Mouse (Mus musculus): ENCODE results near the gene Rassf8. TPM values are rescaled to one million over a fixed set of nuclear protein-coding genes. Genes with fewer than 3 reads are reported as not detected.

The Rassf8 gene
- total RNA-seq, 2 experiments from 2014 or later, result 55.0 to 55.6 TPM

DNA sequence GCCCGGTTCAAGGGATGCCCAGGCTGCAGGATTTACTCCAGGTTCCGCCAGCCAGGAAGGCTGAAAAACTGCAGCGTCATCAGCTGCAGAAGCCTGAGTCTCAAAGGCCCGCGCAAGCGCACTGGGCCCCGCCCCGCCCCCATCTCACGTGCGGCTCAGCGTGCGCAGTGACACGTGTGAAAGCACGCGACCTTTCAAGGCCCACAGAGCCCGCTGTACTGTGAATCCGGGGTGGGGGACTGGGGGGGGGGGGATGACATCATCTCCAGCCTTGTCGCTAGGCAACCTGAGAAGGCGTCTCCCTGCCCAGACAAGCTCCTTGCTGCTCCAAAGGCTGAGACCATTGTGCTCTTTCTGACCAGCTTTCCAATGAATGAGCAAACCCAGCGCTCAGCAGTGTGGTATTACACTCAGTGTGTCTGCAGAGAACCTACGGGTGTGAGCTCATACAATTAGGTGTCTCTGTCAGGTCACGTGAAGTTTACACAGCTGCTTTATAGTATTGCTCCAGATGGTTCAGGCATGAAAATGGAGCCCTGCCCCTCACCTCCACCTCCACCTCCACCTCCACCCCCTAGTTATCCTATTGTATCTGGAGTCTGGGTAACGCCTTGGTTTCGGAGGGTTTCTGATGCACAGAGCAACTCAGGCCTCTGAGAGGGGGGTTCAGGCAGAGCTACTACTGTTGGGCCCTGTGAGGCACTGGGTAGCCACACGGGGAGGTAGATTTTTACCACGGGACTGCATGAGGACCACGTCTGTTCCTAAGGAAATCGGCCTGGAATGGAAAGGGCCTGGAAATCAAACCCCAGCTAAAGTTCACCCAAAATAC lies 109.4 kb downstream of the Rassf8 start:
- peak; percentile 94 to 95 for DNase-seq (ENCODE audit: low spot score in 2 of 2)

DNA sequence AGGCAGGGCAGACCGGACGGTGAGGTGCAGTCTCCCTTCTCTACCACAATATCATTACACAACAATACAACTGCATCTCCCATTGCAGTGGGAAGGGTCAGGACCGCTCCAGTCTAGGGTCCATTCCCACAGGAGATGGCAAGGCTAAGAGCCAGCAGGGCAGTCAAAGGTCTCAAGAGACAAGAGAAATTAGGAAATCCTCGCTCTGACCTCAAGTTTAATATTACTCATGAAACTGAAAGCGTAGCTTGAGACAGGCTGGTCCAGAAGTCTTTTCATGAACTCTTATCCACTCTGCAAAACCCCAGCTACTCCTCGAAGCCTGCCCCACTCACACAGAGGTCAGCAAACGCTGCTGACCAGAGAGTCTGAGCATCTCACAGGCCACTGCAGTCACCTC lies 110.9 kb downstream of the Rassf8 start:
- DNase-seq (ENCODE audit: low spot score in 2 of 2), result no peak

DNA sequence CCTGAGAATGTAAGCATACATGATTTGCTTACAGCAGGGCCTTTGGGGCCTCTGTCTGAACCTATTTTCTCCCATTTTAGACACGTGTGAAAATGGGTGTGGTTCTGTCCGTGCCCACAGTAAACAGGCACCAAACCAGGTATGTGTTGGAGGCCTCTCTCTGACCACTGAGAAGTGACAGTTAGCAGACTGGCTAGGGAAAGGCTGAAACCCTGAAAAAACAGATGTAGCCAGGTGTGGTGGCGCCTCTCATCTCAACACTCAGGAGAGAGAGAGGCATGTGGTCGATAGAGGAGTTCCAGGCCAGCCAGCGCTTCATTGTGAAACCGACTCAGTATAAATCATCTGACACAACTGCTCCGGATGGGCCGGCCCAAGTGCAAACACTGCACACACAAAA lies 111.9 kb downstream of the Rassf8 start:
- no peak for DNase-seq (ENCODE audit: low spot score in 2 of 2)

DNA sequence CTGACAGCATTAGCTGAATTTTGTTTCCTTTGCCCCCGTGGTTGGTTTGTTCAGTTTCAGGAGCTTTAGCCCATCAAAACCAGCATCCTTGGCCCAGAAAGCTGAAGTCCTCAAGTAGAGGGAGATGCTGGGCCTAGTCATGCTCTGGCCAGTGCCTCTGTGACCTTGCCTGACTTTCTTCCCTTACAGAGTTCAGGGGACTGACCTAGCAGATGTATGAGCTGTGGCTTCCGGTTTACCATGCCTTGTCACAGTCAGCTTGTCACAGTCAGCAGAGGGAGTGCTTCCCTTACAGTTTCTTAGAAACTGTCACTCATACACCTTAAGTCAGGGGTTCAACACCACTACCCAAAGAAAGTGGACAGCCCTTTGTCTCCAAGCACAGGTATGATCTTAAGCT lies 113.8 kb downstream of the Rassf8 start:
- no peak for DNase-seq (ENCODE audit: low spot score in 2 of 2)

- DNase-seq (ENCODE audit: low spot score in 2 of 2), result no peak
Measured at GRCm38 (mm10) chr6:145861462-145862227, 115.1 kb downstream of the Rassf8 start.

DNA sequence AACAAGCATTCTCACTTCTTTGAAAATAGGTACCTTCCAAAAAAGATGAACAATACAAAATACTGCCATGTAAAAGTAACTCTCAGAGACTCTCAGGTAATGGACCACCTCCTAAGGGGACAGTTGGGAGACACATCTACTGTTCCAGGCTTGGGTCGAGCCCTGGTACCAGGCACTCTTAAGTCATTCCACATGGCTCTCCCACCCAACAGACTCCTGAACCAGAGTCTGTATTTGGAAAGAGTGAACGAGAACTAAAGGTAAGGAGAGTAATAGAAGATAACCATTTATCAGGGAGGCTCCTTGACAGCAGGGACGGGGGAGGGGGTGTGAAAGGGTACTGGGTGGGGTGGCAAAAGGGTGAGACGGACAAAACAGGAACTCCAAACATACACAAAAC lies 115.8 kb downstream of the Rassf8 start:
- no peak for DNase-seq (ENCODE audit: low spot score in 2 of 2)

DNA sequence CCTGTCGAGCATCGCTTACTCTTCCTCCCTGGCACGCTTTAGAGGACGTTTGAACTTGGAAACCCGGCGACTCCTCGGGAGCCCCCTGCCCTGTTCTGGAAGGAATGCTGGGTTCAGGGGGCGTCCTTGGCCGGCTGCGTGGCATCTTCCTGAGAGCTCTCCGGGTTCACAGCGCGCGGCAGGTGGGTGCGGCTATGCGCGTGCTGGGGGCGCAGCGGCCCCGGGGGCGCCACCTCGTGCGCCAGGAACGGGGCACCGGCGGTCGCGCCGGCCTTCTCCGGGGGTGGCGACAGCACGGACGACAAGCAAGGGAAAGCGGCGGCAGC lies 116.2 kb downstream of the Rassf8 start:
- DNase-seq (ENCODE audit: low spot score in 2 of 2), result no peak

GRCm38 (mm10) chr6:145863065-145863971 lies 116.8 kb downstream of the Rassf8 start:
- peak; percentile 38 to 71 for DNase-seq (ENCODE audit: low spot score in 2 of 2)

GRCm38 (mm10) chr6:145864171-145864570 lies 117.6 kb downstream of the Rassf8 start:
- no peak for DNase-seq (ENCODE audit: low spot score in 2 of 2)

DNA sequence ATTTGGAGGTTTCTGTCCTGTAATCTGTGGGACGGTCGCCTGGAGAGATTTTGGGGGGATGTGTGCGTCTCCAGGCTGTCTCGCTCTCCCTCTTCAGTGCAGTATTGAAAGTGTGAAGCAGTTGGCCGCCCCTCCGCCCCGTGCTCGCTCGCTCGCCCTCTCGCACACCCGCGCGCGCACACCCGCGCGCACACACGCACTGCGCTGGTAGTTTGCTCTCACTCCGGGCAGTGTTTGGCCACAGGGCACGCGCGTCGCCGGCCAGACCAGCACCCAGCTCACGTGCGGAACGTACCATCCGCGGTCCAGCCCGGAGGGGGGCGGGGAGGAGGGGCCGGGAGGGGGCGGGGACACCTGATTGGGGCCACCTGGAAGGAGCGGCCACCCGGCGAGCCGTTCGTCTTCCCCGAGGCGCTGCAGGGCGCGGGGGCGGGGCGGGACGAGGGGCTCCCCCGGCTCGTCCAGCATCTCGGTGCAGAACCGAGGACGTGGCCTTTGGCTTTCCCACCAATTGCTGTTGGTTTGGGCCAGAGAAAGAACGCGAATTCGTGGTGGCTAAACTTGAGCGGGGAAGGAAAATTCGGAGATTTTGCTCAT lies 118.8 kb downstream of the Rassf8 start, which contains the start of gene Bhlhe41:
Gene Bhlhe41, minus strand, starts transcription at position 270 of the 597 bp plus-strand sequence.
- peak; percentile 58 to 78 for DNase-seq (ENCODE audit: low spot score in 2 of 2)

DNA sequence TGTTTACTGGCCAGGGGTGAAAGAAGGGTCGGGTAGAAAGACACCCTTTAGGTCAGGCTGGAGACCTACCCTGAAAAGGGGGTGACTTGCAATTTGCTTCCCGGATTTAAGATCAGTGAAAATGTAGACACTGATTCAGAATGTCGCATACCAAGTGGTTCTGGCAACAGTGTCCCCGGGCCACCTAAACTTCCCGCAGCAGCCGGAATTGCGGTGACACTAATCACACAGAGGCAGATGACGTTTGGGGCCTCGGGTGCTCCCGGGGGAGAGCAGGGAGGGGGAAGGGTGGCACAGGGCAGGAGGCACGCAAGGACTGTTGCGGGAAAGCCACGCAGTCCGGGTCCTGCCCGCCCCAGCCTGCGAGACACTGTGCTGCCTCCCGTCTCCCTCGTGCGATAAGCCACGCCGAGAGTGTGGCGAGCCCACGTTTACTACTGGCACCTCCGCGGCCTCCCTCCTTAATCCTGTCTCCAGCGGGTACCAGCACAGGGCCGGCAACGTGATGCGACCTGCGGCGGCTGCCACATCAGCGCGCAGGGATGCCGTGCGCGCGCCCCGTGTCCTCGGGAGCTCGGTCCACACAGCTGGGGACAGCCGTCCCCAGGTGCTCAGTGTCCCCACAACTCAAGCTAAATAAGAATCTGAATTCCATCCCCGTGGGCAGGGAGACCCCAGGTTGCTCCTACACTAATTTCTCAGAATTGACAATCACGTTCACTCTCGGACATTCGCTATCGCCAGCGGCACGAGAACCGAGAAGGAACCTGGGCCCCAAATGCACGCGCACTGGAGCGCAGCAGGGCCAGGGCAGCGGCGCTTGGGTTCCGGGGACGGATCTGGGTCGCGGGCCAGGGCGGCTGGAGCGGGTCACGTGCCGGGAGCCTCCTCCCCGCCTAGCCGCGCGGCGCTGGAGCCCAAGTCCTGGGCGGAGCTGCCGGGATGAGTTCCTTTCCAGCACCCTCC lies 119.6 kb downstream of the Rassf8 start:
- peak; percentile 92 to 93 for DNase-seq (ENCODE audit: low spot score in 2 of 2)

- DNase-seq (ENCODE audit: low spot score in 2 of 2), result no peak
Measured at GRCm38 (mm10) chr6:145867111-145867510, 120.6 kb downstream of the Rassf8 start.

Other genes with a start within 250 kb of the Rassf8 start
- gene Lmntd1, start 132.4 kb upstream of the Rassf8 start, total RNA-seq (2021), result under 1 TPM; 0.56 to 0.57 TPM
- gene Tuba3b, start 131.0 kb upstream of the Rassf8 start, total RNA-seq (2021), result not detected
- 10 to 100 TPM in 1 of 2 experiments, 1 to 10 TPM in 1; 9.8 to 15.6 TPM for gene Bhlhe41, start 118.8 kb downstream of the Rassf8 start, total RNA-seq (2021)
- 100 to 1,000 TPM in 1 of 2 experiments, 10 to 100 TPM in 1; 97.9 to 113 TPM for gene Sspn, start 184.9 kb downstream of the Rassf8 start, total RNA-seq (2021)